Mouse (Mus musculus): Measurements from ENCODE around the gene BC016579. TPM values are rescaled to one million over a fixed set of nuclear protein-coding genes. Genes with fewer than 3 reads are reported as not detected.
A peak's percentile ranks its signal among the peaks of the same experiment; 100 is the strongest.

BC016579 gene
- polyA plus RNA-seq, 1 experiment from 2014 or later: 4.2 TPM

- 19% methylated on average over 4 of the region's 4 CpGs for whole genome bisulfite sequencing
- Histone ChIP-seq H3K4me1 (replicated peaks) (peaks cover 5% of the 10 kb centered on the region; the same call in 1 of the 2 replicates), H3K4me3 (replicated peaks) (no peak overlapping the region), H3K9ac (no peak overlapping the region), H3K36me3 (no peaks in the 10 kb centered on the region), H3K27ac (0 out of 2 replicates have a peak overlapping the region, but pooled peaks have one; percentile 27), H3K27me3 (replicated peaks) (no peaks in the 10 kb centered on the region), H3K9me3 (no peaks in the 10 kb centered on the region), H3K4me2 (replicated peaks) (no peak overlapping the region)
- ATAC-seq: peak; percentile 88
Observed at GRCm38 (mm10) chr16:45608481-45608954, 45.4 kb downstream of the BC016579 start.

- Histone ChIP-seq H3K36me3 (no peaks in the 10 kb centered on the region), H3K27me3 (replicated peaks) (no peaks in the 10 kb centered on the region), H3K4me2 (replicated peaks) (no peak overlapping the region), H3K4me3 (replicated peaks) (no peak overlapping the region), H3K9me3 (no peaks in the 10 kb centered on the region), H3K4me1 (replicated peaks) (no peaks in the 10 kb centered on the region), H3K27ac (no peak overlapping the region), H3K9ac (no peak overlapping the region)
- ATAC-seq: no peak
Observed at GRCm38 (mm10) chr16:45595494-45595893, 58.4 kb downstream of the BC016579 start.

DNA sequence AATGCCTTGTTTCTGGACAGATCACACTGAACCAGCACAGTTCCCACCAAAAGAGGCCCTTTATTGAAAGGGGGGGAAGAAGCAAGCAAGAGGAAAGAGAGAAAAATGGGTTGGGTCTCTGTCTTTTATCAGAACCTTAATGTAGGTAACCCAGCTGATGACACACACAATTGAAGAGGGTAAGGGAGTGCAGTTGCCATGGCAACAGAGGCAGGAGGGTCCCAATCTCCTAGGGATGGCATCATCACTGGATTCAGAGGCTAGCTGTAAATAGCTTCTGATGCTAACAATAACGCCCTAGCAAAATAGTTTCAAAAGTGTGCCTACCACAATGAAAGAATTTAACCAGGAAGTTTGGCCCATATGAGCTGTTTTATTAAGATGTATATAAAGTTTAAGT lies 60.2 kb downstream of the BC016579 start:
- WGBS: 70% methylated on average over 1 of the region's 1 CpGs
- no peak overlapping the region for H3K4me2 ChIP-seq (replicated peaks)
- H3K9ac ChIP-seq: no peak overlapping the region
- no peaks in the 10 kb centered on the region for H3K4me1 ChIP-seq (replicated peaks)
- no peaks in the 10 kb centered on the region for H3K36me3 ChIP-seq
- H3K27me3 ChIP-seq (replicated peaks): no peaks in the 10 kb centered on the region
- H3K4me3 ChIP-seq (replicated peaks): no peak overlapping the region
- no peak overlapping the region for H3K27ac ChIP-seq
- H3K9me3 ChIP-seq: no peaks in the 10 kb centered on the region
- no peak for ATAC-seq

- Histone ChIP-seq H3K27ac (no peak overlapping the region), H3K36me3 (no peaks in the 10 kb centered on the region), H3K4me3 (replicated peaks) (no peak overlapping the region), H3K4me1 (replicated peaks) (no peaks in the 10 kb centered on the region), H3K4me2 (replicated peaks) (no peak overlapping the region), H3K9ac (no peak overlapping the region), H3K9me3 (no peaks in the 10 kb centered on the region), H3K27me3 (replicated peaks) (no peaks in the 10 kb centered on the region)
- WGBS: 29% methylated on average over 2 of the region's 2 CpGs
- no peak for ATAC-seq
Observed at GRCm38 (mm10) chr16:45582512-45582911, 71.4 kb downstream of the BC016579 start.

DNA sequence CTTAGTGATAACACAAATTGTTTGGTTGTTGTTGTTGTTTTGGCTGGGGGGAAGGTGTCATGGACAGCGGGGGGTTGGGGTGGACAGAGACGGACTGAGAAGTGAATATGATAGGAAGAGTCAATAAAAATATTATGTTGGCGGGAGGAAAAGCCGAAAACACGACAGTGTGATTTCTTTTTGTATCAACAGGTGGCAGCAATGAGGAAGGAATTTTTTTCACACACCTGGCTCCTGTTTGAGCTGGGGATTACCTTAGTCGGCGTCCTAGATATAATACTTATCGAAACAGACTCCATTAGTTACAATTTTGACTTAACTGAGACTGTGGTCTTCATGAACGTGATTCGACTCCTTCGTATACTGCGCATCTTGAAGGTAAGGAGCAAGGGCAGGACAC lies 74.0 kb downstream of the BC016579 start:
- no peak for ATAC-seq
- Histone ChIP-seq H3K4me2 (replicated peaks) (no peak overlapping the region), H3K9ac (no peak overlapping the region), H3K27ac (no peak overlapping the region), H3K4me1 (replicated peaks) (no peaks in the 10 kb centered on the region), H3K9me3 (no peaks in the 10 kb centered on the region), H3K4me3 (replicated peaks) (no peak overlapping the region), H3K36me3 (no peaks in the 10 kb centered on the region), H3K27me3 (replicated peaks) (no peaks in the 10 kb centered on the region)
- 59% methylated on average over 12 of the region's 12 CpGs for WGBS

Other genes with a start within 250 kb of the BC016579 start
- 36.5 and 37.4 TPM in 2 replicates for gene Cd200, start 245.0 kb downstream of the BC016579 start, polyA plus RNA-seq (2015; fragmentation: Nextera tagmentation; extraction: Ambion mirVana)
- gene Gm609, start 161.1 kb downstream of the BC016579 start, polyA plus RNA-seq (2015; fragmentation: Nextera tagmentation; extraction: Ambion mirVana): 2.2 and 2.7 TPM in 2 replicates
- gene Gm17783, start 122.0 kb downstream of the BC016579 start, polyA plus RNA-seq (2015; fragmentation: Nextera tagmentation; extraction: Ambion mirVana): 4.5 and 5.6 TPM in 2 replicates
- gene Slc9c1, start 118.8 kb downstream of the BC016579 start, polyA plus RNA-seq (2015; fragmentation: Nextera tagmentation; extraction: Ambion mirVana): 0.04 TPM in 1 of 2 replicates, not detected in the other
- gene Gcsam, start 43.7 kb downstream of the BC016579 start, polyA plus RNA-seq (2015; fragmentation: Nextera tagmentation; extraction: Ambion mirVana): 0.10 and 0.14 TPM in 2 replicates
- gene Tmprss7, start 39.6 kb upstream of the BC016579 start, polyA plus RNA-seq (2015; fragmentation: Nextera tagmentation; extraction: Ambion mirVana): 0.24 and 0.25 TPM in 2 replicates
- 28.0 and 28.1 TPM in 2 replicates for gene Tagln3, start 70.5 kb upstream of the BC016579 start, polyA plus RNA-seq (2015; fragmentation: Nextera tagmentation; extraction: Ambion mirVana)
- gene Abhd10, start 88.9 kb upstream of the BC016579 start, polyA plus RNA-seq (2015; fragmentation: Nextera tagmentation; extraction: Ambion mirVana): 33.1 and 35.1 TPM in 2 replicates

All from intestine, embryonic 15.5 days (tissue).